Mouse (Mus musculus): ENCODE measurements at regions not wholly inside any gene's neighbourhood (a gene's known extent, or its start where the extent isn't known, plus 50 kb on each side); places are given as distances from the start of the nearest gene placed in this dataset.

DNA sequence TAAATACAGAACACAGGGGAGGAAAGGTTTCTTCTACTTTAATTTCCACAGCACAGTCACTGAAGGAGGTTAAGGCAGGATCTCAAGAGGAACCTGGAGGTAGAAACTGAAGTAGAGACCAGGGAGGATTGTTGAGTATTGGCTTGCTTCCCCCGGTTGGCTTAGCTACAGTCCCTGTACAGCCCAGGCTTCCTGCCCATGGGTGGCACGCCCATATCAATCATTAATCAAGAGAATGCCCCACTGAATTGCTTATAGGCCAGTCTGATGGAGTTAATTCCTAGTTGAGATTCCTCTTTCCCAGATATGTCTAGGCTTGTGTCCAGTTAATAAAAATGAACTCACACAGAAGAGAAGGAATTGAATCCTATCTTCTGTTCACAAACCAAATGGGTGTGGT, 107.3 kb upstream of the Cox10 start:
- Histone ChIP-seq H3K36me3 (no peaks in the 10 kb centered on the region), H3K27ac (no peak overlapping the region), H3K9ac (no peak overlapping the region), H3K4me1 (replicated peaks) (0 out of 2 replicates have a peak, but pooled peaks cover 3% of the 10 kb centered on the region), H3K9me3 (no peaks in the 10 kb centered on the region), H3K4me3 (no peak overlapping the region), H3K27me3 (no peaks in the 10 kb centered on the region; the same call in 1 of the 2 replicates), H3K4me2 (no peak overlapping the region)
- ATAC-seq (ENCODE audit: low FRiP score), result no peak
- 70% methylated on average over 2 of the region's 2 CpGs for WGBS

DNA sequence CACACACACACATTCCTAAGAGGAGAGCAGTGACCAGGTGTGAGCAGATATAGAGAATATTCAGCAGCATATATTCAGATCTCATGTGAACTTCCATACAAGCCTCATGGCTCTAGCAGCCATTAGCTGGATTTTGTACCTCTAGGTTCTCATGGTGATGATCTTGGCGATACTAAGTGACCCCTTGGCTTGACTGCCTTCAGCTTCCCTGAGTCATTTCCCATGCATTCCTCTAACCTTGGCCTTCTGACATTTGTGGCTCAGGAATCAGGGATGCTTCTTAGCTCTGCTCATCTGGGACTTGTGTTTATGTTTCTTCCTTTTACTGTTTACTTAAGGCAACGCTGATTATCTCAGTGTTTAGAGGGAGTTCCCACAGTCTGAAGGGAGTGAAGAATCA, 100.8 kb upstream of the Cox10 start:
- Histone ChIP-seq H3K9ac (no peak overlapping the region), H3K4me3 (no peak overlapping the region), H3K9me3 (no peaks in the 10 kb centered on the region), H3K27ac (no peak overlapping the region), H3K4me2 (no peak overlapping the region), H3K4me1 (replicated peaks) (0 out of 2 replicates have a peak, but pooled peaks cover 3% of the 10 kb centered on the region), H3K27me3 (no peaks in the 10 kb centered on the region), H3K36me3 (no peaks in the 10 kb centered on the region)
- ATAC-seq (ENCODE audit: low FRiP score), result no peak
- WGBS, result 75% methylated on average over 2 of the region's 2 CpGs

DNA sequence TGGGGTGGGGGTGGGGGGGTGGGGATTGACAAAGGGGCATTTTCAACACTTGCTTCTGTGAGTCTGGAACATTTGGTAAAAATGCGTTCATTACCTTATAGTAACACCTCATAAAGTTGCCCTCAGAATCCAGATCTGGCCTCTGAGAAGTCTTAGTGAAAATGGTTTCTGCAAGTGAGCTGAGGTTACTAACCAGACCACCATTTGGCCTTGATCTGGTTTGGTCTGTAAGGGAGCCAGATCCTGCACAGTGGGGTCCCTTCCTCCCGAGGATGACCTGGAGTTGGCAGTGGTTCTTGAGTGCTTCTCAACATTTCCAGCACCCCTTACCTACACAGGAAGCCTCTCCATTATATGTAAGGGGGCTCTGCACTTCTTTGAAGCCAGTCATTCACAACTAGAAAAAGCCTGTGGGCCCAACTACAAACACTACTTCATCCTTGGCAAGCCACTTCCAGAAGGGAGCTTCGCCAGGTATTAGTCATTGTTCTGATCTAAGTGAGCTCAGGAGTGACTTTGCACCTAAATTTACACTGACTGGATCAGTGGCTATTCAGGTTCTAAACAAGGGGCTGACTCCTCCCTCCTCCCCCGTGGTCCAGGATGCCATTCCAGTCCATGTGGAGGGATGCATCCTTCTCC, 94.3 kb upstream of the Cox10 start:
- no peak for ATAC-seq (ENCODE audit: low FRiP score)
- 70% methylated on average over 4 of the region's 4 CpGs for WGBS
- H3K4me1 ChIP-seq (replicated peaks), result peaks cover 5% of the 10 kb centered on the region; the same call in 1 of the 2 replicates
- H3K9ac ChIP-seq, result no peak overlapping the region
- H3K27me3 ChIP-seq, result no peaks in the 10 kb centered on the region
- H3K9me3 ChIP-seq, result no peaks in the 10 kb centered on the region
- no peak overlapping the region for H3K4me2 ChIP-seq
- no peaks in the 10 kb centered on the region for H3K36me3 ChIP-seq
- H3K27ac ChIP-seq, result no peak overlapping the region
- H3K4me3 ChIP-seq, result no peak overlapping the region

DNA sequence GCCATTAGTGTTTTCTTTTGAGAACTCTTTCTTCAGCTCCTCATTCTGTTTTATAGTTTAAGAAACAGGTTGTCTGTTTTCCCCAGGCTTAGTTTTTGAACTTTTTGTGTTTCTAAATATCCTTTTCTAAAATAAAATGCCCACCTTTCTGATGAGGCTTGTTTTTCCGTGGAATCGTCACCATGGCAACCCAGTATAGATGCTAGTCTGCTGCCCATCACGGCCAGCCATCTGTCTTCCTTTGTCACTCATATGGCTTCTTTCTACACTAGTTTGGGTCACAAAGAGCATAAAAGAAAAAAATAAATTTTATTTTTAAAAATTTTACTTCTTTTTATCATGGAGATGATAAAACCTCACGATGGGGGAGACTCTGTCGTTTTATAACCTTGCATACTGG, 93.7 kb upstream of the Cox10 start:
- WGBS, result 50% methylated on average over 5 of the region's 5 CpGs
- H3K27me3 ChIP-seq, result no peaks in the 10 kb centered on the region

DNA sequence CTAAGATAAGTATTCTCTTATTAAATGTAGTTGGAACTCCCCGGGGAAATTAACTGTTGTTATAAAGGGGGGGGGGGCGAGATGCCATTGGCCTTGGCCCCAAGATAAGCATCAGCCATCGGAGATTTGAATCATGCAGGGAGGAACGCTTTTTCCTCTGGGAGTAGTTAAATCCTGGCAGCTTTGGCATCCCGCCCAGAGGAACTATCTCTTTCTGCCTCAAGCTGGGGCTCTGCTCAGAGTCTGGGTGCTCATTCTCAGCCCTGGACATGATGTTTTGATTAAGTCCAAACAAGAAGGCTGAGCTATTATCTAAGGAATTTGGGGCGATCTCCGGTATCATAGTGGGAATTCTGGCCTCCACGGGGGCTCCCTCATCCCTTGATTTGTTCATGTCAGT, 89.4 kb upstream of the Cox10 start:
- ATAC-seq (ENCODE audit: low FRiP score), result no peak
- Histone ChIP-seq H3K9me3 (no peaks in the 10 kb centered on the region), H3K4me1 (replicated peaks) (peaks cover 11% of the 10 kb centered on the region; the same call in 1 of the 2 replicates), H3K4me2 (no peak overlapping the region), H3K36me3 (no peaks in the 10 kb centered on the region), H3K9ac (no peak overlapping the region), H3K4me3 (no peak overlapping the region), H3K27ac (no peak overlapping the region), H3K27me3 (no peaks in the 10 kb centered on the region)
- WGBS, result 51% methylated on average over 8 of the region's 8 CpGs

More for the DNA sequence above, 93.7 kb upstream of the Cox10 start:
- Histone ChIP-seq H3K27ac (no peak overlapping the region), H3K9me3 (no peaks in the 10 kb centered on the region), H3K4me1 (replicated peaks) (peaks cover 8% of the 10 kb centered on the region; the same call in 1 of the 2 replicates), H3K4me3 (no peak overlapping the region), H3K36me3 (no peaks in the 10 kb centered on the region), H3K4me2 (no peak overlapping the region), H3K9ac (no peak overlapping the region)
- no peak for ATAC-seq (ENCODE audit: low FRiP score)

DNA sequence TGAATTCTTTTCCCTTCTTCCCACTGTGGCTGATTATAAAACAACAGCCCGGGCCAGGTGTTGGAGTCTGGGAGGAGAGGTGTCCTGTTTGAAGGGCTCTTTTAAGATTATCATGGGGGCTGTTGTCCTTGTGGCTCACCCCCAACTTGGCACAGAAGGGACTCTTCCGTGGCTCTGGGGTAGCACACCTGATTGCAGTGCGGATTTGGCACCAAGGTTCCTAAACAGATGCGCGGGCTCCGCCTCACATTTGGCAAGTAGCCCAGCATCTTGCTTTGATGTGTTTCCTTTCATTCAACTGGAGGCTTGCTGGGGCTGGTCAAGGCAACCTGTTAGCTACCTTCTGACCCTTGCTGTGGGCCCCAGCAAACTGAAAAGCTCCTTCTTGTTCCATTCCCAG, 85.5 kb upstream of the Cox10 start:
- no peak for ATAC-seq (ENCODE audit: low FRiP score)
- 59% methylated on average over 6 of the region's 6 CpGs for WGBS
- Histone ChIP-seq H3K9ac (no peak overlapping the region), H3K4me2 (no peak overlapping the region), H3K27ac (no peak overlapping the region), H3K4me3 (no peak overlapping the region), H3K36me3 (no peaks in the 10 kb centered on the region), H3K27me3 (0 out of 2 replicates have a peak, but pooled peaks cover 3% of the 10 kb centered on the region), H3K4me1 (replicated peaks) (peaks cover 11% of the 10 kb centered on the region; the same call in 1 of the 2 replicates), H3K9me3 (no peaks in the 10 kb centered on the region)

DNA sequence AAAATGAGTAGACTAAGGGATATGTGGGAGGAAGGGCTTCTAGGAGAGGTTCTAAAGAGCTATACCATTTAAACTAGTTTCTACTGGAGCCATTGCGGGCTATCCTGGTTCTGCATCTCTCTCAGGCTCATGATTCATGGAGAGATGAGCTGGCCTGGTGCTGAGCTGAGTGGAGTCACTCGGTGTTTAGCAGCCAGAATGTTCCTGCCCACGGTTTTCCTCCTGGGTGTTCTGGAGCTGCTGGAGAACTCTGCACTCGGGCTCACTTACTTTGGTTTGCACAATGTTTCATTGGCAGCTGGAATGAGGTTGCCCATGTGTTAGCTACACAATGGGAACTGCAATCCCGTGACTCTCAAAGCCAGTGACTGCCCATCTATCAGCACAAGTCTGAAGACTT, 79.0 kb upstream of the Cox10 start:
- no peak overlapping the region for H3K27ac ChIP-seq
- 0 out of 2 replicates have a peak, but pooled peaks cover 3% of the 10 kb centered on the region for H3K27me3 ChIP-seq
- H3K4me3 ChIP-seq, result no peak overlapping the region
- H3K4me2 ChIP-seq, result no peak overlapping the region
- 89% methylated on average over 5 of the region's 5 CpGs for WGBS
- H3K4me1 ChIP-seq (replicated peaks), result no peaks in the 10 kb centered on the region
- H3K36me3 ChIP-seq, result no peaks in the 10 kb centered on the region
- no peaks in the 10 kb centered on the region for H3K9me3 ChIP-seq
- ATAC-seq (ENCODE audit: low FRiP score), result no peak
- no peak overlapping the region for H3K9ac ChIP-seq

DNA sequence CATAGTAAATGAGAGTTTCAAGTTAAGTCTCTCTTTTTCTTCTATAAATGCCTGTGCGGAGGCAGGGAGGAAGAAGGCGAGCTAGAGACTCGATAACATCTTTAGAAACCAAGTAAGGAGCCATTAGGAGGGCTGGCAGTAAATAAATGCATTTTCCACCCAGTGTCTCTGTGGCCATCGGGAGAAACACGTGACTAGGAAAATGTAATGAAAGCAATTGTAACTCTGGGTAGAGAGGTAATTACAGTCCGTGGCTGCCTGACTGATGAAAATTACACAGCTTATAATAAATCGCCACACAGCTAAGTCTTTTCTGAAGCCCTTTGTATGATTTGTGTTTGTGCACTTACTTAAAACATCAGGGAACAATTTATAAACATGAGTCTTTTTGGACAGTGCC, 77.4 kb upstream of the Cox10 start:
- no peak overlapping the region for H3K4me3 ChIP-seq
- H3K27ac ChIP-seq, result peak overlapping the region; percentile 46; the same call in 1 of the 2 replicates
- no peak for ATAC-seq (ENCODE audit: low FRiP score)
- H3K4me1 ChIP-seq (replicated peaks), result no peaks in the 10 kb centered on the region
- no peaks in the 10 kb centered on the region for H3K36me3 ChIP-seq
- no peak overlapping the region for H3K9ac ChIP-seq
- no peaks in the 10 kb centered on the region for H3K9me3 ChIP-seq
- no peak overlapping the region for H3K4me2 ChIP-seq
- 0 out of 2 replicates have a peak, but pooled peaks cover 3% of the 10 kb centered on the region for H3K27me3 ChIP-seq
- WGBS, result 71% methylated on average over 7 of the region's 7 CpGs

DNA sequence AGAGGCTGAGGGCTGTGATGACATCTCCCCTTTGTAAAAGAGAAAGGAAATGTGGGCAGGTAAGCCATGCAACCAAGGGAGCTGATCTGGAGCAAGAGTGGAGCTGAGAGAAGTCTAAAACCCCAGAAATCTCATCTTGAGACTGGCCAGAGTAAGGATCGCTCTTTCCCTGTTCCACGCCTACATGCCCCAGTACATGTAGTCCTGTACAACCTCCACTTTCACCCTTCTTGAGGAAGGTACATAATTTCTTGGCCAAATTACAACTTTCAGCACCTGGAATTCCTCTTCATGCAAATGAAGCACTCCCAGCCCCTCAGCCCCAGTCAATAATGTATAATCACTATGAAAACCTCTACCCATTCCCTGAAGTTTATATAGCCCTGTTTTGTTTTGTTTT, 60.2 kb upstream of the Cox10 start:
- 100% methylated on average over 2 of the region's 2 CpGs for WGBS
- no peak overlapping the region for H3K27ac ChIP-seq
- H3K9me3 ChIP-seq, result no peaks in the 10 kb centered on the region
- no peak overlapping the region for H3K4me2 ChIP-seq
- H3K27me3 ChIP-seq, result no peaks in the 10 kb centered on the region
- ATAC-seq (ENCODE audit: low FRiP score), result no peak
- H3K4me1 ChIP-seq (replicated peaks), result 0 out of 2 replicates have a peak, but pooled peaks cover 4% of the 10 kb centered on the region
- no peaks in the 10 kb centered on the region for H3K36me3 ChIP-seq
- H3K4me3 ChIP-seq, result no peak overlapping the region
- H3K9ac ChIP-seq, result no peak overlapping the region

DNA sequence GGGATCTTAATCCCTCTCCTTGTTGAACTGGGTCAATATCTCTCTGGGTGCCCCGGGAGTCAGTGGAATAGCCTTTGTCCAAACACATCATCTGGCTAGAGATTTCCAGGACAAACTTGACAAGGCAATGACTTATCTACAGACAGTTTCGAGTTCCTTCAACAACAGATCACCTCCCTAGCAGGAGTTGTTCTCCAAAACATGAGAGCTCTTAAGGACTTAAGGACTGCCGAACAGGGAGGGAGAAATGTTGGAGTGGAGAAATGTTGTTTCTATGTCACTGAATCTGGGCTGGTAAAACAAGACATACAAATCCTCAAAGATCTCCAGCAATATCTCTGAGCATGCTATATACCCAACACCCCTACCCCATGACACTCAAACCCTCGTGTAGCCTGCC, 59.7 kb upstream of the Cox10 start:
- WGBS, result 82% methylated on average over 4 of the region's 4 CpGs

DNA sequence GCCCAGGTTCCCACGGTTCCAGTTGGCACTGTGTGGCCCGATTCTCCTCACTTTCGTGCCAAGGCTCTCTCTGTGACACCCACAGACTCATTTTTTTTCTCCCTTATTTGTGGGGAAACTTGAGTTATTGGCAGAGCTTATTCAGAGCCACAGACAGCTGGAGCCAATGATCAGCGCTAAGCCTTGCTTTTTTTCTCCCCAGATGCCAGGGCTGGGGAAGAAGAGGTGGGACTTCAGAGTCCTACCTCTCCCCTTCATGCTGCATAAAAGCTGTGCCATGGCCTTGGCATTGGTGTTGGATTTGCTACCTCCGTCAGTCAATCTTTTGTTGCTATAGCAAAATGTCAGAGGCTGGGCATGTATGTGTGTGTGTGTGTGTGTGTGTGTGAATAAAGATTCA, 56.5 kb upstream of the Cox10 start:
- no peak for ATAC-seq (ENCODE audit: low FRiP score)
- Histone ChIP-seq H3K27me3 (no peaks in the 10 kb centered on the region), H3K4me3 (no peak overlapping the region), H3K9me3 (no peaks in the 10 kb centered on the region), H3K9ac (no peak overlapping the region), H3K4me1 (replicated peaks) (0 out of 2 replicates have a peak, but pooled peaks cover 4% of the 10 kb centered on the region), H3K4me2 (no peak overlapping the region), H3K27ac (no peak overlapping the region), H3K36me3 (no peaks in the 10 kb centered on the region)
- 88% methylated on average over 5 of the region's 5 CpGs for WGBS

More for the DNA sequence above, 59.7 kb upstream of the Cox10 start:
- Histone ChIP-seq H3K36me3 (no peaks in the 10 kb centered on the region), H3K4me1 (replicated peaks) (0 out of 2 replicates have a peak, but pooled peaks cover 4% of the 10 kb centered on the region), H3K9ac (no peak overlapping the region), H3K9me3 (no peaks in the 10 kb centered on the region), H3K4me3 (no peak overlapping the region), H3K4me2 (no peak overlapping the region), H3K27me3 (no peaks in the 10 kb centered on the region), H3K27ac (no peak overlapping the region)
- ATAC-seq (ENCODE audit: low FRiP score), result no peak

DNA sequence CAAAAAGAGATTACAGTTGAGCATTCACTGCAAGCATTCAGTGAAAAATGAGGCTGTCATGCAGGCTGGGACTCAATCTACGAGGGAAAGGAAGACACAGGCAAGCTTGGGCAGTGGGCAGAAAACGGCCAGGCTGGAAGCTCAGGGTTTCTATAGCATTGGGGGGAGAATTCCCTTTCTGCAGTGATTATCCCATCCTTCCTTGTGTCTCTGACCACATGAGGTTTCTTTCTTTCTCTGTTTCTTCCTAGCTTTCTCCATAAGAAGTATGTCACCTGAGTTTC, 56.0 kb upstream of the Cox10 start:
- no peak overlapping the region for H3K27ac ChIP-seq
- H3K27me3 ChIP-seq, result no peaks in the 10 kb centered on the region
- H3K4me1 ChIP-seq (replicated peaks), result 0 out of 2 replicates have a peak, but pooled peaks cover 4% of the 10 kb centered on the region
- H3K4me2 ChIP-seq, result no peak overlapping the region
- H3K9me3 ChIP-seq, result no peaks in the 10 kb centered on the region
- ATAC-seq (ENCODE audit: low FRiP score), result no peak
- 49% methylated on average over 2 of the region's 2 CpGs for WGBS
- H3K36me3 ChIP-seq, result no peaks in the 10 kb centered on the region
- H3K4me3 ChIP-seq, result no peak overlapping the region
- H3K9ac ChIP-seq, result no peak overlapping the region

DNA sequence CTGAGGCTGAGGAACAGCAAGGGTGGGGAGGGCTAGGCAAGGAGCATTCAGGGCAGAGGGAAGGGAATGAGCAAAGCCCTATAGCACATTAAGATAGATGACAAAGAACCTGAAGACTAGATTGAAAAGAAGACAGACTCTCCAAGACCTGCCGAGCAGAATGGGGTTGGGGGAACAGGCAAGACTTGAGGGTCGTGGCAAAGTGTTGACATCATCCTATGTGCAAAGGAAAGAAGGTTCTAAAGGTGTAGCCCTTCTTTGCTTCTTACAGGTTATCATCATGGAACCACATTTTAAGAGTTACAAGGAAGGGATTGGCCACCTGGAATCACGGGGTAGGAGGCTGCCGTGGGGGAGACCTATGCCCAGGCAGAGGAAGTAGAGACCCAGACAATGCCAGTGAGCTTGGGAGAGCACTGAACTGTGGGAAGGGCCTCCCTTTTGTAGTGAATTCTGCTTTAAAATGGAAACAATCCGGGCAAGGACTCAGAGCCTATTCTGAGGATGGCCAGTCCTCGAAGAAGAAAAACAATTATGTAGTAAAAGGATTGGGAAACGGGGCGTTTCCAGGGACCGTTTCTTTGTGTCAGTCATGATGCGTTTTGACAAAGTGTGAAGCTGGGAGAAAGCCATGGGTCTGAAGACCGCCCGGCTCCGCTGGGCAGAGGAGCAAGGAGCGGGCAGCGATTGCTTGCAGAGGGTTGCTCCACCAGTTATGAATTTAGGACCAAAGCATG, 55.5 kb upstream of the Cox10 start:
- Histone ChIP-seq H3K27me3 (no peaks in the 10 kb centered on the region), H3K9ac (no peak overlapping the region), H3K4me1 (replicated peaks) (0 out of 2 replicates have a peak, but pooled peaks cover 4% of the 10 kb centered on the region), H3K27ac (no peak overlapping the region), H3K4me2 (no peak overlapping the region), H3K4me3 (no peak overlapping the region), H3K9me3 (no peaks in the 10 kb centered on the region), H3K36me3 (no peaks in the 10 kb centered on the region)
- 58% methylated on average over 15 of the region's 15 CpGs for WGBS
- no peak for ATAC-seq (ENCODE audit: low FRiP score)

Data from hindbrain, embryonic 13.5 days (tissue).